Mouse (Mus musculus) bone marrow, adult 2 months (tissue): Measurements from ENCODE around the gene Rasgef1c. TPM values are rescaled to one million over a fixed set of nuclear protein-coding genes. Genes with fewer than 3 reads are reported as not detected.
A peak's percentile ranks its signal among the peaks of the same experiment; 100 is the strongest.

ENCODE experiments used
- H3K27ac ChIP-seq: fragments of 200-500 bp; 2 replicates; pipeline ENCODE4 v1.5.1; 2012; ENCODE audit warnings: low read depth, mild to moderate bottlenecking, control low read depth, inconsistent platforms, low read length; ENCODE audit not compliant: control insufficient read depth, poor library complexity, insufficient read depth
- H3K4me1 ChIP-seq: fragments of 200-500 bp; 2 replicates; pipeline ENCODE4 v1.6.1; 2011; ENCODE audit warnings: low read length; ENCODE audit not compliant: control insufficient read depth, insufficient read depth
- H3K4me3 ChIP-seq: fragments of 200-500 bp; replicated peaks from 2 replicates; pipeline ENCODE3; 2011; ENCODE audit warnings: mild to moderate bottlenecking, low read depth, low read length, control low read depth; ENCODE audit not compliant: control insufficient read depth
- CTCF ChIP-seq: fragments of 200-500 bp; IDR thresholded peaks from 2 replicates; pipeline ENCODE4 v1.5.1; 2011; ENCODE audit warnings: low read length, control low read depth; ENCODE audit not compliant: control insufficient read depth, insufficient read depth
- POLR2A ChIP-seq: fragments of 200-500 bp; IDR thresholded peaks from 2 replicates; pipeline ENCODE4 v1.6.1; 2011; ENCODE audit warnings: low read depth, mild to moderate bottlenecking, control low read depth, low read length, borderline replicate concordance; ENCODE audit not compliant: control insufficient read depth
- WGBS: fragments of 180-500 bp; shearing (Covaris S2); methylation state at CpG from one replicate; pipeline ENCODE4 v1.1.7; 2018; 5-methylcytosine and 5-hydroxymethylcytosine counted together
- polyA plus RNA-seq: library from polyadenylated mRNA; stranded (reverse); fragments of >200 nt; gene quantifications from 2 replicates; pipeline ENCODE4 v1.2.4, GENCODE M21; 2011; ENCODE audit warnings: low replicate concordance; ENCODE audit not compliant: missing spikeins, insufficient read depth, insufficient read length

The Rasgef1c gene
- polyA plus RNA-seq, 1 experiment = not detected

DNA sequence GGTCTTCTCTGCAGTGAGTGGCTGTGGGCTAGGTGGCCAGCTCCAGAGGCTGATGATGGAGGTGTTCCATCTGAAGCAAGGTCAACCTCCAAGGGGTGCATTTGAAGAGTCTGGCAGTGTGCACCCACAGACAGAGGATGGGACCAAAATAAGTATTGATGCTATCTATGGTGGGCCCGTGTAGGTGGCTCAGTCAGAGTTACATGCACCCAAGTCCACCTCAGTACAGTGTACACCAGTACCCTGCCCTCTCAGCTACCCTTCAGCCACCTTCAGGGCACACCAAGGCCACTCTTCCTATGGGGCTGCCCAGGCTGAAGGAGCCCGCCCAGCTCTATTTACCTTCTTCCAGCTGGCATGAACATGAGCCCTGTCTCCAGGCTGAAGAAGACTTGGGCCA lies 68.1 kb downstream of the Rasgef1c start:
- Histone ChIP-seq H3K4me3 (no peak overlapping the region), H3K27ac (no peak overlapping the region), H3K4me1 (no peaks in the 10 kb centered on the region)
- TF ChIP-seq CTCF (no peak), POLR2A (no peak)
- WGBS = 76% methylated on average over 2 of the region's 2 CpGs

DNA sequence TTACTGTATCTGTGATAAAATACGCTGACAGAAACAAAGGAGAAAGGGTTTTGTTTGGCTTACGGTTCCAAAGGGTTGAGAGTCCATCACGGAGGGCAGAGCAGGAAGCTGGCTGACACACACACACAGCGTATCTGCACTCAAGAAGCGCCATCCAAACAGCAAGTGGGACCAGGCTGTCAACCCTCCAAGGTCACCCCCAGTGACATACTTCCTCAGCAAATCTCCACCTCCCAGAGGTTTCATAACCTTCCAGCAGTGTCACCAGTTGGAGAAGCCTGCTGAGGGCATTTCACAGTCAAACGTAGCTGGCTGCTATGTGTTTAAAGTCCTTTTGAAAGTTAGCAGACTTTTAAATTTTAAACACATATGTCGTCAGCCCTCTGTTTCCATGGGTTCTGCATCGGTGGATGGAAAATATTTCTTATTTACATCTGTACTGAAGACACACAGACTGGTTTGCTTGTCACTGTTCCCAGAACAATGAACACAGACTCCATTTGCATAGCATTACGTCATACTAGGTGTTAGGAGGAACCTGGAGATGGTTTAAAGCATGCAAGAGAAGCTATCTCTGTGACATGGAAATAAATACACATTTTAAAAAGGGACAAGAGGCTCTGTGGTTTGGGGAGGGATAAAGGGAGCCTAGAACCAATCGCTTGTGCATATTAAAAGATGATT lies 72.2 kb downstream of the Rasgef1c start:
- H3K27ac ChIP-seq = no peak overlapping the region
- 71% methylated on average over 10 of the region's 10 CpGs for WGBS
- no peak overlapping the region for H3K4me3 ChIP-seq
- H3K4me1 ChIP-seq = peaks cover 5% of the 10 kb centered on the region; the same call in 1 of the 2 replicates
- TF ChIP-seq CTCF = no peak
- TF ChIP-seq POLR2A = no peak

- WGBS = 71% methylated on average over 1 of the region's 1 CpGs
- TF ChIP-seq CTCF (no peak), POLR2A (no peak)
Observed at GRCm38 (mm10) chr11:49974675-49975074, 73.0 kb downstream of the Rasgef1c start.

GRCm38 (mm10) chr11:49977963-49978568 lies 76.4 kb downstream of the Rasgef1c start:
- 48% methylated on average over 10 of the region's 10 CpGs for WGBS
- TF ChIP-seq POLR2A = no peak
- TF ChIP-seq CTCF = no peak
- Histone ChIP-seq H3K4me1 (peaks cover 14% of the 10 kb centered on the region), H3K27ac (0 out of 2 replicates have a peak overlapping the region, but pooled peaks have one; percentile 19), H3K4me3 (no peak overlapping the region)

More at GRCm38 (mm10) chr11:49974675-49975074, 73.0 kb downstream of the Rasgef1c start:
- peaks cover 9% of the 10 kb centered on the region; the same call in 1 of the 2 replicates for H3K4me1 ChIP-seq
- H3K27ac ChIP-seq = no peak overlapping the region
- no peak overlapping the region for H3K4me3 ChIP-seq

DNA sequence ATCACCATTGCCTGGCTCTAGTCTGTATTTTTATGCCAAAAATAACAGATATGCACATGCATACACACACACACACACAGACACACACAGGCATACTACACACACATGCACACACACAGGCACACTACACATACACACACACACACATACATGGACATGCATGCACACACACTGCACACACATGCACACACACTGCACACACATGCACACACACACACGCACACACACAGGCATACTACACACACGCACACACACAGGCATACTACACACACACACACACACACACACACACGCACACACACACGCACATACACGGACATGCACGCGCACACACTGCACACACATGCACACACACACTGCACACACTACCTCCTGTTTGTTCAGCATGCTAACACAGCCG lies 77.3 kb downstream of the Rasgef1c start:
- TF ChIP-seq POLR2A = no peak
- TF ChIP-seq CTCF = no peak
- H3K27ac ChIP-seq = no peak overlapping the region
- 87% methylated on average over 8 of the region's 8 CpGs for WGBS

DNA sequence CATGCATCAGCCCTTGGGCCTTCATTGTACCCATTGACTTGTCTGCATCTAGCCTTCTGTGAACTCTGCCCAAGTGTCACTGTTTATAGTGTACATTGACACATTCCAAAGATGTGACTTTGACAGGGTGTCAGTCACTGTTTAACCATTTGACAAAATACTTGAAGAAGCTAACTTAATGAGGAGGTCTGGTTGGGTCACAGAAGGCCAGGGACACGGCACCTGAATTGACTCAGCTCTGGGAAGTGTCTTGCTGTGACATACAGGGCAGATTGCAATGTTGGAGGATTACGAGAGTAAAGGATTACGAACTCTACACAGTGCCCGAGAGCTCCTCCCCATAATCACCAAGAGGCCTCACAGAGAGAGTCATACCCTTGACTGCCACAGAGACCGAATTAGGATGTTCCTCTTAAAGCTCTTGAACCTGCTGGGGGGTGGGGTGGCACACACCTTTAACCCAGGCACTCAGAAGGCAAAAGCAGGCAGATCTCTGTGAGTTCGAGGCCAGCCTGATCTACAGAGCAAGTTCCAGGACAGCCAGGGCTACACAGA lies 79.1 kb downstream of the Rasgef1c start:
- 35% methylated on average over 6 of the region's 6 CpGs for WGBS
- Histone ChIP-seq H3K4me1 (peaks cover 18% of the 10 kb centered on the region), H3K27ac (peak overlapping the region; percentile 52), H3K4me3 (no peak overlapping the region)
- TF ChIP-seq CTCF (no peak), POLR2A (no peak)

More for the DNA sequence above, 77.3 kb downstream of the Rasgef1c start:
- peaks cover 19% of the 10 kb centered on the region for H3K4me1 ChIP-seq
- H3K4me3 ChIP-seq = no peak overlapping the region

DNA sequence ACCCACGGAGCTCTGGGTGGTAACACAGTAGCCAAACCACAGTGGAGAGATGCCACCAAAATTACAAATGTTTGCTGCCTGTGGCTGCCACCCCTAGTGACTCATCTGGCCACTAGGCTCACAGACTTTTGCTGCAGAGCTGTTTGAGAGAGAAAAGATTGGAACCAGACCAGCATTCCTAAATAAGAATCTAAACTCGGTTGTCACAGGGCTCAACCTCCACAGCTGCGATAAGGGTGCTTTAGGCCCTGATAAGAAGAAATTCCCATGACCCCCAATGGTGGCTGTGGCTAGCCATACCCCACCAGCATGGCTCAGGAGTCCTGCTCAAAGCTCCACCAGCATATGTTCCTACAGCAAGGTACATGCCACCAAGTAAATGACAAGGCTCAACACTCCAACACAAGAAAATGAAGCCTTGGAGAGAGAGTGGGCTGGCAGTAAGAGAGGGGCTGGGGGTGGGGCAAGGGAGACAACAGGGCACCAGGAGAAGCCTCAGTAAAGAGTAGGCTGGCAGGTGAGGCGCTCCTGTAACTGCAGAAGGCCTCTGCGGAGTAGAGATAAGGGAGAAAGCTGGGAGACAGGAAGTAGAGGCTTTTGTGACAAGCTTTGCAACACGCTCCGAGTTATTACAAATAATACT lies 79.8 kb downstream of the Rasgef1c start:
- no peak for TF ChIP-seq POLR2A
- no peak for TF ChIP-seq CTCF
- peaks cover 18% of the 10 kb centered on the region for H3K4me1 ChIP-seq
- 23% methylated on average over 7 of the region's 7 CpGs for WGBS
- H3K27ac ChIP-seq = peak overlapping the region; percentile 52
- H3K4me3 ChIP-seq = no peak overlapping the region

- Histone ChIP-seq H3K27ac (peak overlapping the region; percentile 52), H3K4me1 (peaks cover 18% of the 10 kb centered on the region), H3K4me3 (no peak overlapping the region)
- no peak for TF ChIP-seq POLR2A
- TF ChIP-seq CTCF = no peak
- WGBS = 22% methylated on average over 4 of the region's 4 CpGs
Observed at GRCm38 (mm10) chr11:49982094-49982493, 80.5 kb downstream of the Rasgef1c start.
